Mouse (Mus musculus) C2C12 (cell line): ENCODE measurements around the gene Stx3.

ENCODE experiments used
- CTCF ChIP-seq: IDR thresholded peaks from one replicate; pipeline ENCODE4 v1.5.1; 2011; ENCODE audit not compliant: control insufficient read depth, insufficient read depth, insufficient read length
- MAX ChIP-seq: IDR thresholded peaks from one replicate; pipeline ENCODE4 v1.6.1; 2011; ENCODE audit warnings: mild to moderate bottlenecking, control low read depth
- USF1 ChIP-seq: IDR thresholded peaks from one replicate; pipeline ENCODE4 v1.6.1; 2011; ENCODE audit warnings: low read depth, mild to moderate bottlenecking, control low read depth, moderate library complexity

GRCm38 (mm10) chr19:11747298-11747697 is 71.9 kb downstream of the Stx3 start, which contains the start of gene Gif:
- TF ChIP-seq CTCF = no peak
- TF ChIP-seq USF1 = no peak
- TF ChIP-seq MAX = no peak
